Mouse (Mus musculus): ENCODE data around the gene R3hcc1l.

- TF ChIP-seq CTCF (IDR thresholded peaks at IDR 0.05; ENCODE audit: low read depth, low read length) (no peak), EP300 (IDR thresholded peaks at IDR 0.05; ENCODE audit: insufficient read depth, low read depth, low read length) (no peak), POLR2A (IDR thresholded peaks at IDR 0.05; ENCODE audit: insufficient read depth, low read length) (no peak)
Observed at GRCm38 (mm10) chr19:42510276-42511171, 8.0 kb upstream of the R3hcc1l start.

Measured in ES-Bruce4 (cell line).